Mouse (Mus musculus) thymus, postnatal 14 days (tissue): ENCODE measurements at regions not wholly inside any gene's neighbourhood (a gene's known extent, or its start where the extent isn't known, plus 50 kb on each side); places are given as distances from the start of the nearest gene placed in this dataset.
A peak's percentile ranks its signal among the peaks of the same experiment; 100 is the strongest.

Source experiments
- DNase-seq: peaks from one replicate; pipeline ENCODE4 v3.0.0; 2021

- DNase-seq, result no peak
Measured at GRCm38 (mm10) chr13:46116576-46116975, 151.8 kb upstream of the Atxn1 start.

GRCm38 (mm10) chr13:46104971-46105370, 140.2 kb upstream of the Atxn1 start:
- DNase-seq, result no peak

- DNase-seq, result no peak
Measured at GRCm38 (mm10) chr13:46098621-46099020, 133.8 kb upstream of the Atxn1 start.

GRCm38 (mm10) chr13:46098131-46098530, 133.3 kb upstream of the Atxn1 start:
- DNase-seq, result no peak

- peak; percentile 19 for DNase-seq
Measured at GRCm38 (mm10) chr13:46096968-46097367, 132.2 kb upstream of the Atxn1 start.

- no peak for DNase-seq
Measured at GRCm38 (mm10) chr13:46096416-46096815, 131.6 kb upstream of the Atxn1 start.

- DNase-seq, result no peak
Measured at GRCm38 (mm10) chr13:46092787-46093186, 128.0 kb upstream of the Atxn1 start.

GRCm38 (mm10) chr13:46091109-46091508, 126.3 kb upstream of the Atxn1 start:
- DNase-seq, result no peak

GRCm38 (mm10) chr13:46088237-46088636, 123.4 kb upstream of the Atxn1 start:
- DNase-seq, result peak; percentile 4

GRCm38 (mm10) chr13:46087663-46088062, 122.9 kb upstream of the Atxn1 start:
- no peak for DNase-seq

GRCm38 (mm10) chr13:46076879-46077278, 112.1 kb upstream of the Atxn1 start:
- no peak for DNase-seq

GRCm38 (mm10) chr13:46071670-46072069, 106.9 kb upstream of the Atxn1 start:
- DNase-seq, result no peak

- no peak for DNase-seq
Measured at GRCm38 (mm10) chr13:46069571-46069970, 104.8 kb upstream of the Atxn1 start.

GRCm38 (mm10) chr13:46062758-46063157, 98.0 kb upstream of the Atxn1 start:
- DNase-seq, result no peak

GRCm38 (mm10) chr13:46059870-46060269, 95.1 kb upstream of the Atxn1 start:
- DNase-seq, result no peak

GRCm38 (mm10) chr13:46058862-46059261, 94.1 kb upstream of the Atxn1 start:
- peak; percentile 25 for DNase-seq

GRCm38 (mm10) chr13:46058341-46058740, 93.5 kb upstream of the Atxn1 start:
- DNase-seq, result no peak

GRCm38 (mm10) chr13:46055410-46055809, 90.6 kb upstream of the Atxn1 start:
- no peak for DNase-seq

- DNase-seq, result no peak
Measured at GRCm38 (mm10) chr13:46043568-46043967, 78.8 kb upstream of the Atxn1 start.

- DNase-seq, result no peak
Measured at GRCm38 (mm10) chr13:46043016-46043415, 78.2 kb upstream of the Atxn1 start.

- DNase-seq, result no peak
Measured at GRCm38 (mm10) chr13:46042224-46042623, 77.4 kb upstream of the Atxn1 start.

- no peak for DNase-seq
Measured at GRCm38 (mm10) chr13:46041475-46041874, 76.7 kb upstream of the Atxn1 start.

- no peak for DNase-seq
Measured at GRCm38 (mm10) chr13:46040062-46040461, 75.3 kb upstream of the Atxn1 start.

GRCm38 (mm10) chr13:46038441-46039331, 73.9 kb upstream of the Atxn1 start:
- DNase-seq, result no peak

- DNase-seq, result no peak
Measured at GRCm38 (mm10) chr13:46032281-46032680, 67.5 kb upstream of the Atxn1 start.
